Mouse (Mus musculus): ENCODE data around the gene Rpp21.

GRCm38 (mm10) chr17:36233572-36233971, 24.3 kb downstream of the Rpp21 start:
- TF ChIP-seq ZC3H11A (IDR thresholded peaks at IDR 0.05; ENCODE audit: low read depth, low read length): no peak
- no peak for TF ChIP-seq NRF1 (IDR thresholded peaks at IDR 0.05; ENCODE audit: low read depth, low read length)
- TF ChIP-seq CTCF (conservative IDR thresholded peaks at IDR 0.05 in 1 of 2, IDR thresholded peaks at IDR 0.05 in 1 of 2; ENCODE audit: low read depth in 2 of 2, low read length in 2 of 2): no peak
- TF ChIP-seq MYC (IDR thresholded peaks at IDR 0.05; ENCODE audit: low read depth, low read length): no peak
- TF ChIP-seq MXI1 (IDR thresholded peaks at IDR 0.05; ENCODE audit: low read depth, low read length): no peak
